Mouse (Mus musculus): ENCODE results near the gene Elovl7.

GRCm38 (mm10) chr13:108212397-108213018 is 1.7 kb upstream of the Elovl7 start:
- TF ChIP-seq CTCF (IDR thresholded peaks at IDR 0.05; ENCODE audit: low read depth) (no peak), EP300 (IDR thresholded peaks at IDR 0.05; ENCODE audit: low read depth) (no peak)
